Mouse (Mus musculus) liver, embryonic 14.5 days (tissue): ENCODE measurements around the gene Mamdc2.

Source experiments
- CTCF ChIP-seq: IDR thresholded peaks from 2 replicates; pipeline ENCODE4 v1.5.1; 2016; ENCODE audit warnings: antibody characterized with exemption, low read depth, control low read depth
- EP300 ChIP-seq: IDR thresholded peaks from 2 replicates; pipeline ENCODE4 v1.6.1; 2016; ENCODE audit warnings: antibody characterized with exemption, low read depth

DNA sequence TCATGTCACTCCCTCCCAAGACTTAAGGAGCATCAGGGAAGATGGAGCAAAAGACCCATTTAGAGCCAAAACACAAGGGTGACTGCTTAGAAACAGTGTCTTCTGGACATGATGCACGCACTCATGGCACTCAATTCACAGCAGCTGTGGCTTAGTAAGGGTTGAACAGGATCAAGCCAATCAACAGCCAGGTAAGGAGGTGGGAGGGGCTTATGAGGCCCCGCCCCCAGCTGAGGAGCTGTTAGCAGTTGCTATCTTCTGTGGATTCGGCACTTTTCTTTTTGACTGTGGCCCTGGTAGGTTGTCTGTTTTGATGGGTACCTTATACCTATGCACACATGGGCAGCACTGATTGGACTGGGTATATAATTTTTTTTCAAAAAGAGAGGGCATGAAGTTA is 48.3 kb upstream of the Mamdc2 start:
- TF ChIP-seq CTCF (no peak), EP300 (no peak)
